Mouse (Mus musculus): Measurements from ENCODE around the gene Birc3. TPM values are rescaled to one million over a fixed set of nuclear protein-coding genes. Genes with fewer than 3 reads are reported as not detected.

The Birc3 gene
- 6.8 and 7.9 TPM in 2 replicates for polyA plus RNA-seq (2016; fragmentation: Nextera tagmentation; extraction: Ambion mirVana)

DNA sequence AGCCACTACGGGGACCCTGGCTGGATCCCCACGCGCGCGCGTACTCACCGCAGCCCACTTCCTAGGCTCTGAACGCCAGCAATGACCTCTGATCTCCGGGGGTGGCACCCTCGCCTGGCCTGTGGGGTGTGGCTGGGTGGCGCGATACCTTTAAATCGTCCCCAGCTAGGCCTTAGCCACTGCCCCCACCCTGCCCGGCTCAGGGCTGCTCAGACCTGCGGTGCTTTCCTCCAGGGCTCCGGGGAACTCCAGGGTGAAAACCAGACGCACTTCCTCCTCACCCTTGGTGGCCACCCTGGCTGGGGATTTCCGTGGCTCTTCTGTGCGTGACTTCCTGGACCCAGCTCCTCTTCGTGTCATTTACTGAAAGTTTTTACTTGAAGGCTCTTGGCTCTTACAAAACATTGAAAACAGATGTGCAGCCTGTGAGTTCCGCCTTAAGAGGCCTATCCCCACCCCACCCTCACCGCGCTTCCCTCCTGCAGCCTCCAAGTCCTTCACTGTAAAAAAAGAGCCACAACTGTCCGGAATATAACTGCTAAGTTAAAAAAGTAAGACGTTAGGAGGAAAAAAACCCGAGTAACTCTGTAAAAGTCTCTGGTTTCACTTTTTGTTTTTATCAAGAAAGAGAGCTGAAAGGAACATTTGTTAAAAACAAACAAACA lies at the start of gene Birc3:
Birc3 (minus strand) TSS at position 412 of the 665 bp plus-strand sequence.
- Histone ChIP-seq H3K4me3 (replicated peaks) (peak within 1 kb of the TSS; percentile 58), H3K27me3 (no peaks in the 10 kb centered on the region), H3K9me3 (no peaks in the 10 kb centered on the region), H3K36me3 (no peaks in the 10 kb centered on the region), H3K27ac (peak within 1 kb of the TSS; percentile 77), H3K4me2 (peak within 1 kb of the TSS; percentile 86), H3K4me1 (replicated peaks) (peaks cover 7% of the 10 kb centered on the region), H3K9ac (replicated peaks) (peak within 1 kb of the TSS; percentile 75)
- WGBS = 2% methylated on average over 26 of the region's 26 CpGs
- ATAC-seq (ENCODE audit: insufficient number of reproducible peaks, insufficient read depth, low FRiP score, low TSS enrichment, low read depth) = peak; percentile 89

DNA sequence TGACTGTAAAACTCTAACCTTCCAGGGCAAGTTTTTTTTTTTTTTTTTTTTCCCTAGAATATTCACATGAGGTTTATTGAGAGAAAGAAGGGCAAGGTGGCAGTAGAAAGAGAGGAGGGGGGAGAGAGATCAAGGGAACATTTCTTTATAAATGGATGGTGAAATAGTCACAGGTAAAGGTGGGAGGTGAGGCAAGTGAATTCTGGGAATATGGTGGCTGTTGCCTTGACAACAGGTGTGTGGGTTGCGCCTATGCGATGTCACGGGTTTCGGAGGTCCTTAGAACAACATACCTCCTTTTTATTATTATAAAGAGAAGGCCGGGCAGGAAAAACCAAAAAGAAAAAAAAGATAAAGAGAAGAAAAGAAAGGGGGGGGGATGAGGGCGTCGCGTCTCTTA lies 41.9 kb upstream of the Birc3 start:
- no peak for ATAC-seq (ENCODE audit: insufficient number of reproducible peaks, insufficient read depth, low FRiP score, low TSS enrichment, low read depth)
- H3K27ac ChIP-seq = no peak overlapping the region; the same call in 1 of the 2 replicates
- H3K4me2 ChIP-seq = peak overlapping the region; percentile 46
- H3K36me3 ChIP-seq = no peaks in the 10 kb centered on the region
- H3K27me3 ChIP-seq = no peaks in the 10 kb centered on the region
- WGBS = 60% methylated on average over 8 of the region's 8 CpGs
- no peak overlapping the region for H3K4me3 ChIP-seq (replicated peaks)
- H3K9me3 ChIP-seq = no peaks in the 10 kb centered on the region
- H3K4me1 ChIP-seq (replicated peaks) = peaks cover 10% of the 10 kb centered on the region; the same call in 1 of the 2 replicates
- no peak overlapping the region for H3K9ac ChIP-seq (replicated peaks)

DNA sequence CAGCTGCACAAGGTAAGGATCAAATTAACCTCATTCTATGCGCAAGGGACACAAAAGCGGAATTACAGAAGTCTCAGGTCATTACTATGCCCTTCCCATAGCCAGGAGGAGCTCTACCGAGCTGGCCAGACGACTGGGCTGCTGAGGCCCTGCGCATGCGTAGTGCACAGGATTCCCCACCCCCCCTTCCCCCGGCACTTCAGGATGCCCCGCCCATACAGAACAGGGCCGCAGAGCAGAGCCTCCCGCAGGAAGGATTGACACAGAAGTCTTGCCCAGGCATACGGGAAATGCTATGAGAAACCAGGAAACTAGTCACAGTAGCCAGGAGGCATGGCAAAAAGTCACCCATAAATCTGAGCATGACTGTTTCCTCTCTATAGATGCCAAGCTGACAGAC lies 41.5 kb upstream of the Birc3 start:
- 5% methylated on average over 11 of the region's 11 CpGs for WGBS
- Histone ChIP-seq H3K27ac (no peak overlapping the region; the same call in none of the 2 replicates), H3K4me3 (replicated peaks) (0 out of 2 replicates have a peak overlapping the region, but pooled peaks have one; percentile 12)

DNA sequence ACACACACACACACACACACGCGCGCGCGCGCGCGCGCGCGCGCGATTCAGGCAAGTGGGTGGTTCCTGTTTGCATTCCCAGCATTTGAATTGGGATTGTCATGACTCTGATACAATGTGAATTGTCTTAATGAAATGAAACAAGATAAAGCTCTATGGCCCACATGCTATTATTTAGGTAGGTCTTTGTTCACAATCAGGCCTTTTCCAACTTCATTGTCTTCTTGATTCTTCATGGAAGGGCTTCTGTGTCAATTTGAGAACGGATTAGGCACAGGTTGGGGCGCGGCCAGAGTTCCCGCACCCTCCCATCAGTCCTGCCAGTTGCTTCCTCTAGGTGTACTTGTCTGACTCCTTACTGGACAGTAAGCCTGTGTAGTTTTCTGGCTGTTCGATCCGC lies 41.0 kb upstream of the Birc3 start:
- Histone ChIP-seq H3K36me3 (no peaks in the 10 kb centered on the region), H3K4me3 (replicated peaks) (0 out of 2 replicates have a peak overlapping the region, but pooled peaks have one; percentile 12), H3K9me3 (no peaks in the 10 kb centered on the region), H3K27me3 (no peaks in the 10 kb centered on the region), H3K4me1 (replicated peaks) (peaks cover 10% of the 10 kb centered on the region; the same call in 1 of the 2 replicates), H3K27ac (no peak overlapping the region; the same call in 1 of the 2 replicates), H3K9ac (replicated peaks) (no peak overlapping the region), H3K4me2 (peak overlapping the region; percentile 46)
- ATAC-seq (ENCODE audit: insufficient number of reproducible peaks, insufficient read depth, low FRiP score, low TSS enrichment, low read depth) = peak; percentile 28; the same call in 1 of the 2 replicates
- WGBS = 53% methylated on average over 19 of the region's 19 CpGs

More for the DNA sequence above, 41.5 kb upstream of the Birc3 start:
- H3K36me3 ChIP-seq = no peaks in the 10 kb centered on the region
- peaks cover 10% of the 10 kb centered on the region; the same call in 1 of the 2 replicates for H3K4me1 ChIP-seq (replicated peaks)
- ATAC-seq (ENCODE audit: insufficient number of reproducible peaks, insufficient read depth, low FRiP score, low TSS enrichment, low read depth) = peak; percentile 86
- peak overlapping the region; percentile 46 for H3K4me2 ChIP-seq
- no peaks in the 10 kb centered on the region for H3K27me3 ChIP-seq
- no peaks in the 10 kb centered on the region for H3K9me3 ChIP-seq
- no peak overlapping the region for H3K9ac ChIP-seq (replicated peaks)

DNA sequence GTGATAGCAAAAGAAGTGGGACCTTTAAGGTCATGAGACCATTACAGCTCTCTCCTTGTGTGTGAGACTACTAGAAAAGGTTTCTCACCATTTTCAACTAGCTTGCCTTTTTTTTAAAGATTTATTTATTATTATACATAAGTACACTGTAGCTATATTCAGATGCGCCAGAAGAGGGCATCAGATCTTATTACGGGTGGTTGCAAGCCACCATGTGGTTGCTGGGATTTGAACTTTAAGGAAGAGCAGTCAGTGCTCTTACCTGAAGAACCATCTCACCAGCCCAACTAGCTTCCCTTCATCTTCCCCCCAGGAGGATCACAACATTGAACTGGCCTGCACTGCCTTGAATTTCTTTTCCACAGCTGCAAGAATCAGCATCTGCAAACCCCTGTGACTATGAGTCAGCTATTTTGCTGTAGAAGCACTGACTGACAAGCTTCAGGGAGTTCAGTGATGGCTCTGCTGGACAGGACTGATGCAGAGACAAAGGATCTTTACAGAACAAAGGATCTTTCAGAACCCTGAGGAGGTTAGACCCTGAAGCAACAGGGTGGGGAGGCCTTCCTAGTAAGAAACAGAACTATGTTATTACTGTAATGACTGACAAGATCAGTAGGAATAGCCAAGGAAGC lies 34.5 kb upstream of the Birc3 start:
- 83% methylated on average over 2 of the region's 2 CpGs for WGBS
- no peak for ATAC-seq (ENCODE audit: insufficient number of reproducible peaks, insufficient read depth, low FRiP score, low TSS enrichment, low read depth)

DNA sequence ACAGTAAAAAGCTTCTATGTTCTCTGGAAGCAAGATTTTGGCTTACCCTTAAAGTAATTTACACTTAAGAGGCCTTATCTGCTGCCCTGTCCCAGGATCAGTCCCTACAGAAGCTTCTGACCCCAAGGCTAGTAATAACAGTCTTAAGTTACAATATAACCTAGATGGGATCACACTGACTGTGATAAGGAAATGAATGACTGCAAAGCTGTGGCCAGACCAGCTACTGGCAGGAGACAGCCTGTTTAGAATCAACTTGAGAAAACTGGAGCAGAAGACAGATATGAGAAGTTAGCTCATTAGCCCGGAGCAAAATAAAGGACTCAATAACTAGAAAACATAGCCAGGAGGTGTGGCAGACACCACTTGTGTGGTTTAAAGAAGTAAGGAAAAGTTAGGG lies 33.6 kb upstream of the Birc3 start:
- Histone ChIP-seq H3K4me1 (replicated peaks) (peaks cover 24% of the 10 kb centered on the region), H3K27ac (no peak overlapping the region), H3K9ac (replicated peaks) (no peak overlapping the region), H3K36me3 (no peaks in the 10 kb centered on the region), H3K4me2 (no peak overlapping the region), H3K27me3 (no peaks in the 10 kb centered on the region), H3K9me3 (no peaks in the 10 kb centered on the region), H3K4me3 (replicated peaks) (no peak overlapping the region)
- no peak for ATAC-seq (ENCODE audit: insufficient number of reproducible peaks, insufficient read depth, low FRiP score, low TSS enrichment, low read depth)
- WGBS = 87% methylated on average over 1 of the region's 1 CpGs

More for the DNA sequence above, 34.5 kb upstream of the Birc3 start:
- H3K36me3 ChIP-seq = no peaks in the 10 kb centered on the region
- no peaks in the 10 kb centered on the region for H3K9me3 ChIP-seq
- H3K9ac ChIP-seq (replicated peaks) = no peak overlapping the region
- no peak overlapping the region for H3K4me2 ChIP-seq
- no peaks in the 10 kb centered on the region for H3K27me3 ChIP-seq
- no peak overlapping the region for H3K27ac ChIP-seq
- H3K4me3 ChIP-seq (replicated peaks) = no peak overlapping the region
- H3K4me1 ChIP-seq (replicated peaks) = peaks cover 18% of the 10 kb centered on the region

DNA sequence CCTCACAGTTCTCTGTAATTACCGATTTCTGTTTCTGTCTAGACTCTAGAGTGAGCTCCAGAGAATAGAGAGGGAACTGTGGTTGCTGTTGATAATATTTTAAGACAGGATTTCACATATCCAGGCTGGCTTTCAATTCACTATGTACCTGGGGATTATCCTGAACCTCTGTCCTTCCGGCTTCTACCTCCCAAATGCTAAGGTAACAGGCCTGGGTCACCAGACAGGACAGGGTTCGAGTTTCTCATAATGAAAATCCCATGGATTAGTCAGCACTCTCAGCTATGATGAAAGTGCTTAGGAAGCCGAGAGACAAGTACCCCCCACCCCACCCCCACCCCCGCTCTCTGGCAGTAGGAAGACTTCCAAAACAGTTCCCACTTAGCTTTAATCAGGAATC lies 30.8 kb upstream of the Birc3 start:
- no peaks in the 10 kb centered on the region for H3K27me3 ChIP-seq
- no peak overlapping the region for H3K4me3 ChIP-seq (replicated peaks)
- no peak overlapping the region for H3K9ac ChIP-seq (replicated peaks)
- no peaks in the 10 kb centered on the region for H3K36me3 ChIP-seq
- WGBS = 37% methylated on average over 5 of the region's 5 CpGs
- H3K27ac ChIP-seq = peak overlapping the region; percentile 37; the same call in 1 of the 2 replicates
- H3K4me2 ChIP-seq = no peak overlapping the region
- peaks cover 24% of the 10 kb centered on the region for H3K4me1 ChIP-seq (replicated peaks)
- no peak for ATAC-seq (ENCODE audit: insufficient number of reproducible peaks, insufficient read depth, low FRiP score, low TSS enrichment, low read depth)
- H3K9me3 ChIP-seq = no peaks in the 10 kb centered on the region

DNA sequence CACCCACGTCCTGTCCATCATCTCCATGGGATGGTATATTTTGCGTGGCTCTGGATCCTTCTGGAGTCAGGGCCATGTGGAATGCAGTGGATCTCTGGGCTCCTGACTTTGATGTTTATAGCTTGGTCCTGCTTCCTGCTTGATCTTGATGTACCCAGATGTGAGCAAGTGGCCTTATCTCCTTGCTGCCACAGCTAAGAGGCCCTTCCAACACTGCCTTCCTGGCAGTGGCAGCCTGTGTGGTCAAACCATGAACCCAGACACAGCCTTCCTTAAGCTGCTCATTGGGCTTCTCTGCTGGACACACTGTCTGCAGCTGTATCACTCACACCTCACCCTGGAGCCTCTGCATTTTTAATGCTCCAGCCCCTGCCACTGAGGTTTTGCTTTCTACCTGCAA lies 30.3 kb upstream of the Birc3 start:
- peaks cover 24% of the 10 kb centered on the region for H3K4me1 ChIP-seq (replicated peaks)
- no peak overlapping the region for H3K9ac ChIP-seq (replicated peaks)
- ATAC-seq (ENCODE audit: insufficient number of reproducible peaks, insufficient read depth, low FRiP score, low TSS enrichment, low read depth) = no peak
- H3K4me2 ChIP-seq = no peak overlapping the region
- H3K27ac ChIP-seq = peak overlapping the region; percentile 37; the same call in 1 of the 2 replicates
- 42% methylated on average over 2 of the region's 2 CpGs for WGBS
- no peaks in the 10 kb centered on the region for H3K36me3 ChIP-seq
- H3K27me3 ChIP-seq = no peaks in the 10 kb centered on the region
- no peaks in the 10 kb centered on the region for H3K9me3 ChIP-seq
- H3K4me3 ChIP-seq (replicated peaks) = no peak overlapping the region

DNA sequence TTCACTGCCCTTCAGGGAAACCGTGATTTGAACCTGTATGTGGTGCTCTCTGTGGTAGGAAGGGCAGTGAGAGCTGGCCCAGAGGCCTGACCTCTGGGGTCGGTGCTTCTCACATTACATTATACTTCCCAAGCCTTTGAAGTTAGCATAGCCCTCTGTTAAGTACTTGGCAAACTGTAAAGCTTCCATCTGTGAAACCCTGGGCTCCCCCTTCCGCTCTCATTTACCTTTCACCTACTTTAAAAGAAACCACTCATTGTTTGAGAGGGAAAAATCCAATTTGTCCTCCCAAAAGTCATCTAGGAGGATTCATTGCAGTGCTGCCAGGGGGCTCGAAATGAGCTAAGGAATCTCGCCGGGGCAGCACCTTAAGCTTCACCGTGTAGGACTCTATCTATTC lies 29.3 kb upstream of the Birc3 start:
- H3K27ac ChIP-seq = peak overlapping the region; percentile 45; the same call in 1 of the 2 replicates
- H3K9me3 ChIP-seq = no peaks in the 10 kb centered on the region
- H3K4me1 ChIP-seq (replicated peaks) = peaks cover 24% of the 10 kb centered on the region
- H3K27me3 ChIP-seq = no peaks in the 10 kb centered on the region
- H3K4me2 ChIP-seq = peak overlapping the region; percentile 26
- no peak overlapping the region for H3K4me3 ChIP-seq (replicated peaks)
- ATAC-seq (ENCODE audit: insufficient number of reproducible peaks, insufficient read depth, low FRiP score, low TSS enrichment, low read depth) = peak; percentile 69; the same call in 1 of the 2 replicates
- H3K9ac ChIP-seq (replicated peaks) = no peak overlapping the region
- WGBS = 3% methylated on average over 7 of the region's 7 CpGs
- no peaks in the 10 kb centered on the region for H3K36me3 ChIP-seq

DNA sequence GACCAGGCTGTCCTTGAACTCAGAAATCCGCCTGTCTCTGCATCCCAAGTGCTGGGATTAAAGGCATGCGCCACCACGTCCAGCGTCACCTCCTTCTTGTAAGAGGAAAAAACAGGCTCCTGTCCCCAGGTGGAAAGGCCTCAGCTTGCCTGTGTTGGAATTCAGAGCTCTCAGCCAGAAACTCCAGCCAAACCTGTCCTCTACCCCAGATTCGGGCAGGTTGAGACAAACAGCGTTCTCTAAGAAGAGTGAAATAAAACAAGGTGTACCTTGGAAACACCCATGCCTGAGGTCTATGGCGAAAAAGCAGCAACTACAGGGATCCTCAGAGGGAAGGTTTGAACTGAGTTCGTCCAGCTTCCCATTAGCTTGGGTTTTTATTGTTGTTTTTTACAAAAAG lies 28.0 kb upstream of the Birc3 start:
- no peaks in the 10 kb centered on the region for H3K36me3 ChIP-seq
- H3K9me3 ChIP-seq = no peaks in the 10 kb centered on the region
- no peak overlapping the region for H3K27ac ChIP-seq
- H3K4me3 ChIP-seq (replicated peaks) = no peak overlapping the region
- ATAC-seq (ENCODE audit: insufficient number of reproducible peaks, insufficient read depth, low FRiP score, low TSS enrichment, low read depth) = no peak
- H3K9ac ChIP-seq (replicated peaks) = no peak overlapping the region
- H3K27me3 ChIP-seq = no peaks in the 10 kb centered on the region
- peaks cover 24% of the 10 kb centered on the region for H3K4me1 ChIP-seq (replicated peaks)
- 88% methylated on average over 8 of the region's 8 CpGs for WGBS
- no peak overlapping the region for H3K4me2 ChIP-seq

DNA sequence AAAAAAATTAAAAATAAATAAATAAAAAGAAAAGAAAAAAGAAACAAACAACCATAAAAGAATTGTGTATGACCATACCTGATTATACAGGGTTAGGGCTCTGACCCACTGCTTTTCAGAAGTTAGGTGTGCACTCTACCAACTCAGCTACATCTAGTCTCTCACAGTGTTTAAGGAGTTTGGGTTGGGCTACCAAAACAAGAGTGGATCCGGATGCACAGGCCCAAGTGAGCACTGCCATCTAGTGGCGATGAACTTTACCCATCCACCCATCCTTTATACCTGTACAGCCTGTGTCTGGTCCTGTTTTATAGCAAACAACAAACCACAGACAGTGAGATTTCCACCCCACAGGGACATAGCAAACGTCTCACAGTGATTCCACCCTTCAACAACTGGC lies 24.5 kb upstream of the Birc3 start:
- Histone ChIP-seq H3K4me2 (no peak overlapping the region), H3K36me3 (no peaks in the 10 kb centered on the region), H3K27ac (no peak overlapping the region), H3K9me3 (no peaks in the 10 kb centered on the region), H3K4me1 (replicated peaks) (peaks cover 6% of the 10 kb centered on the region), H3K9ac (replicated peaks) (no peak overlapping the region), H3K27me3 (no peaks in the 10 kb centered on the region), H3K4me3 (replicated peaks) (no peak overlapping the region)
- no peak for ATAC-seq (ENCODE audit: insufficient number of reproducible peaks, insufficient read depth, low FRiP score, low TSS enrichment, low read depth)
- WGBS = 0% methylated on average over 3 of the region's 3 CpGs

All from limb, embryonic 12.5 days (tissue).